Mouse (Mus musculus): ENCODE data around the gene Alox5.

Alox5 gene

GRCm38 (mm10) chr6:116417518-116418315, 43.3 kb downstream of the Alox5 start:
- WGBS, result 67% methylated on average over 6 of the region's 6 CpGs

- WGBS, result 90% methylated on average over 6 of the region's 6 CpGs
These were observed 44.9 kb downstream of the Alox5 start for GRCm38 (mm10) chr6:116416000-116416552.

- WGBS, result 86% methylated on average over 12 of the region's 12 CpGs
These were observed 45.8 kb downstream of the Alox5 start for GRCm38 (mm10) chr6:116415126-116415676.

GRCm38 (mm10) chr6:116412546-116413325, 48.2 kb downstream of the Alox5 start:
- 94% methylated on average over 14 of the region's 14 CpGs for WGBS

- WGBS, result 86% methylated on average over 3 of the region's 3 CpGs
These were observed 49.3 kb downstream of the Alox5 start for GRCm38 (mm10) chr6:116411716-116412115.

GRCm38 (mm10) chr6:116410436-116410835, 50.5 kb downstream of the Alox5 start:
- WGBS, result 97% methylated on average over 10 of the region's 10 CpGs

- 77% methylated on average over 6 of the region's 6 CpGs for WGBS
These were observed 52.9 kb downstream of the Alox5 start for GRCm38 (mm10) chr6:116407956-116408657.

- WGBS, result 95% methylated on average over 4 of the region's 4 CpGs
These were observed 53.8 kb downstream of the Alox5 start for GRCm38 (mm10) chr6:116407216-116407615.

GRCm38 (mm10) chr6:116406680-116407079, 54.3 kb downstream of the Alox5 start:
- 72% methylated on average over 5 of the region's 5 CpGs for WGBS

- WGBS, result 59% methylated on average over 2 of the region's 2 CpGs
These were observed 54.8 kb downstream of the Alox5 start for GRCm38 (mm10) chr6:116406152-116406551.

- 72% methylated on average over 5 of the region's 5 CpGs for WGBS
These were observed 55.3 kb downstream of the Alox5 start for GRCm38 (mm10) chr6:116405715-116406114.

- WGBS, result 65% methylated on average over 9 of the region's 9 CpGs
These were observed 55.7 kb downstream of the Alox5 start for GRCm38 (mm10) chr6:116405243-116405642.

GRCm38 (mm10) chr6:116402426-116402825, 58.6 kb downstream of the Alox5 start:
- 94% methylated on average over 3 of the region's 3 CpGs for WGBS

GRCm38 (mm10) chr6:116401746-116402423, 59.1 kb downstream of the Alox5 start:
- WGBS, result 68% methylated on average over 12 of the region's 12 CpGs

GRCm38 (mm10) chr6:116398136-116398535, 62.8 kb downstream of the Alox5 start:
- WGBS, result 40% methylated on average over 2 of the region's 2 CpGs

GRCm38 (mm10) chr6:116397621-116398020, 63.4 kb downstream of the Alox5 start:
- WGBS, result 53% methylated on average over 6 of the region's 6 CpGs

GRCm38 (mm10) chr6:116394916-116395648, 65.9 kb downstream of the Alox5 start:
- 89% methylated on average over 2 of the region's 2 CpGs for WGBS

GRCm38 (mm10) chr6:116388068-116388467, 72.9 kb downstream of the Alox5 start:
- 100% methylated on average over 1 of the region's 1 CpGs for WGBS

GRCm38 (mm10) chr6:116386506-116386905, 74.5 kb downstream of the Alox5 start:
- WGBS, result 58% methylated on average over 3 of the region's 3 CpGs

GRCm38 (mm10) chr6:116386045-116386415, 74.9 kb downstream of the Alox5 start:
- WGBS, result 52% methylated on average over 4 of the region's 4 CpGs

Measured in cerebral cortex, adult 2 months (tissue).